12 mouse cellular contexts compared by ENCODE assay signal in the genomic region with DNA sequence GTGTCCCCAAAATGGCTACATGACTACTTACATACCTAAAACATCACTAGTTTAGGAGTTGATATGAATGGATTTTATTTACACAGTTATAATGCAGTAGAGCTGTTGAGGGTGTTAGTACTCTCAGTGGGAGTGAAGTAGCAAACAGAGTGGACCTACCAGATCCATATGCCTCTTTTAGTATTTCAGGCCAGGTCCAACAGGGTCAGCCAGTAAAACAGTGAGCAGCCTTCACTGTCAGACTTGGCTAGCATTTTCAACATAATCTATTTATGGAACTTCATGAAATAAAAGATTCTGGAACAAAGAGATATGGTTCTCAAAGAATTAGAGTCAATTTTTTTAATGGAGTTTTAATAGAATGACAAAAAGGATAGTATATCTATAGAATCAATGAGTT.
"Had no signal": no experiment of that assay in that cellular context is flagged by ENCODE, and none has a peak within 500 bp of the region (broad histone marks: within the 10 kb centered on the region; RNA-seq: fewer than 3 reads in every experiment).

No protein-coding gene starts in this region.

- DNase-seq: retina, postnatal 1 day; right cerebral cortex, adult 18-20 months; right cerebral cortex, postnatal 14 days; right cerebral cortex, postnatal 25 days; right cerebral cortex, postnatal 4 days; spleen, adult 18-20 months; thymus, adult 18-20 months; thymus, adult 2 months; thymus, postnatal 14 days; thymus, postnatal 25 days; thymus, postnatal 36 days; thymus, postnatal 4 days had no signal
